Mouse (Mus musculus) heart, postnatal 14 days (tissue): Measurements from ENCODE around the gene Il19. TPM values are rescaled to one million over a fixed set of nuclear protein-coding genes. Genes with fewer than 3 reads are reported as not detected.

Source experiments
- DNase-seq, 2 experiments: peaks; one replicate each; pipeline ENCODE4 v3.0.0; 2021 to 2022
- intact Hi-C: fragments of 180-260 bp; cut with DNase I; formaldehyde crosslinking; loops from one replicate; pipeline ENCODE4 v1.15.1; 2025
- long read RNA-seq, 2 experiments: library from polyadenylated mRNA; stranded (forward); transcript quantifications; one replicate each; pipeline ENCODE4 v2.0.0; 2021
- total RNA-seq, 2 experiments: library from RNA; stranded (reverse); gene quantifications; 2 replicates each; pipeline ENCODE4 v1.2.3; 2021

The Il19 gene
- not detected for total RNA-seq
- long read RNA-seq, experiment 1, result 0 reads
- long read RNA-seq, experiment 2, result 0 reads

DNA sequence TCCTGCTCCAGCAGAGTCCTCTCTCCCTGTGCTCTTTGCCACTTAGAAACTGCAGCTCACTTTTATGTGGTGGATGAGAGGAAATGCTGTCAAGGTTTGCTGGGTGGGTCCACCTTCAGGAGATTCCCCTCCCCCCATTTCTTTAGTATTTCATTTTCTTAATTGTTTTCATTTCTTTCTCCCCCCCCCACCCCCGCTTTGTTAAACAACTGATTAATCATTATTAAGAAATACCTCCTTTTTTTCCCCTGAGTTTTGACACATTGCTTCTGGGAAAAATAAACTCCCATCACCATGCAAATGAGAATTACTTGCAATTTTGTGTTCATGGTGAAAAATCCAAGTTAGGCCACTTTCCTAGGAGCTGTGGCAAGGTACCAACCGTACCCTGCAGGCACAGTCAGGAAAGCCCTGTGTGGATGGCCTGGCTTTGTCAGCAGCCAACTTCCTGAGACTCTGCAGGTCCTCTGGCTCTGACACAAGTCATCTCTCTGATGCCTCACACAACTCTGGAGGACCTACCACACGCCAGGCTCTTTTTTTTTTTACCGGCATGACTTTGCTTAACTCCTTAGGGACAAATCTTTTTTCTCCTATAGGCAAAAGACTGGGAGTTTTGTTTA is at the start of gene Il19:
Il19 (minus strand) TSS at position 51 of the 623 bp plus-strand sequence.
- intact Hi-C loops, result no loop called here
- no peak for DNase-seq

DNA sequence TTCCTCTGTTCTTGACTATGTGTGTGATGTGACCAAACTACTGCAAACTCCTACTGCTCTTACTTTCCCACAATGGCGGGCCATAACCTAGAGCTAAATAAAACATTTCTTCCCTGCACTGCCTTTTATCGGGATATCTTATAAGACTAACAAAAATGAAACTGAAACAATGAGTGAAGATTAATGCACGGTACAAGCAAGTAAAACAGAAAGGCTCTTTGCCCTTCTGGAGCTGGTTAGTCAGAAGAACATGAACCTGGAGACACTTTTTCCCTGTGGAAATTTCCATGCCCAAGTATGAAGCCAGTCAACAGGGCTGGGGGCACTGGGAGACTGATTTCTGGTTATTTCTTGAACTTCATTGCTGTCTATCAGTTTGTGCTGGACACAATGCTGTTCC is 49.4 kb upstream of the Il19 start:
- intact Hi-C loops, result loop anchor here (5.0 to 10.0 kb wide), 2 partner anchors 63 to 125 kb away; no protein-coding TSS in a partner anchor
- DNase-seq, result no peak

DNA sequence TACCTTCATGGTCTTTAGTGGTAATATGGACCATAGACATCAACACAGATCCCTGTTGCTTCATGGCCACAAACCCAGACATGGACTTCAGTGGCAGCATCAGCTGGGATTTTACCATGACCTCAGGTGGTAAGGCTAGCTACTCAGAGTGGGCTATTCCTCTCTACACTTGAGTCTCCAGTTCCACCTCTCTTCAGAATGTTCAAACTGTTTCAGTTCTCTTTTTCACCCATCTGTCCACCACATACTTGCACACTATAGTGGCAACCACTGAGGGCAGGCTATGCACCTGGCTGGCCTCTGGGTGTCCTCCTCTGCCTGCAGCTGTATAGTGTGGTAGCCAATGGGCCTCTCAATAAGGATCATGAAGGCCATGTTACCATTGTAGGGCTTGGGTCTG is 47.5 kb upstream of the Il19 start:
- no peak for DNase-seq
- intact Hi-C loops, result loop anchor here (5.0 to 10.0 kb wide), 2 partner anchors 65 to 127 kb away; no protein-coding TSS in a partner anchor

DNA sequence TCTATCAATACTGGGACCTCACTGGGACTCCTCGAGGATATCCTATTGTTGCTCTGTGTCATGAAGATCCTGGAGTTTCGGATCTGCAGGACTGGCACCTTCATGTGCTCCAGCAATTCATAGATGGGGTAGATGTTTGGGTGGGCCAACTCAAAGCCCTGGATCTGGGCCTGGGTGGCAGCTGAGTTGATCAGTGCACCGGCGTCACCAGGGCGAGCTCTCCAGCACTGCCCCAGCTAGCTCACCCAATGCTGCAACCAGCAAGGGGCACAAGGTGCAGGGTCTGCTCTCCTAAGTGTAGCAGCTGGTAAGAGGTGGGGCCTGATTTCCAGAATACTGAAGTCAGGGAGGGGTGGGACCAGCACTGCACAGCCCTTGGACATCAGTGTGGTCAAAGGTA is 47.1 kb upstream of the Il19 start:
- no peak for DNase-seq
- intact Hi-C loops, result loop anchor here (5.0 to 10.0 kb wide), 2 partner anchors 65 to 128 kb away; no protein-coding TSS in a partner anchor

DNA sequence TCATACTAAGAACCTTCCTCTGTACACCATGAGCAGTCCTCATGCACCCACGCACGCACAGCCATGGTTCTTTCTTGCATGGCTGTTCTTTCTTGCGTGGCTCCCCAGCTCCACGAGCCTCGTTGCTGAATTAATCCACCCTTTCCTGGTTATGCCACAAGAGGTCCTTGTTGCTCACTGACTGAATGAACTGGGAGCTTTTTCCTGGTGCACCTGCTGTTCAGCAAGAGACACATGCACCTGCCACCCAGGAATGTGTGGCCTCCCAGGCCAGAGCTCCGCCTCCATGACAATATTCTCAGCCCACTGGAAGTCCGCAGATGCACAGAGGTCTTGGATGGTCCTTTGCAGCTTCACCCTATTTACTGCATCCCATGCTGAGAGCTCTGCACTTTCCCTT is 44.5 kb upstream of the Il19 start:
- DNase-seq, result no peak
- intact Hi-C loops, result loop anchor here (10.0 kb wide), 1 partner anchor 130 kb away; no protein-coding TSS in a partner anchor

DNA sequence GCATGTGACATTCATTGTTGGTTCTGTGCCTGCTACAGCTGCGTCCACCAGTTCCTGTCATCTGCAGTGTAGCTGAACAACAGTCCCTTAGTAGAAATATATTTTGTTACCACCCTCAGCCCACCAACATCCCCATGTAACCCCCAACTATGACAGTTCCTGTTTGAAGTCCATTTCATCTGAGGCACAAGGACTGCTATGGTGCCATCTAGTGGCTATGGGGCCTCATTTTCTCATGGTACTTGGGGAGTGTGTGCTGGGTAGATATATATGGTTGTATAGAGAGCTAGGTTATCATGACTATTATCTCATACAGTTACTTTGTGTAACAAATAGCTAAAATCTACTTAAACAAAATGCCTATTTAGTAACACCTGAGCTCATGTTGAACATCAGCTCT is 39.5 kb upstream of the Il19 start:
- intact Hi-C loops, result loop anchor here (1.0 kb wide), 1 partner anchor 102 kb away; no protein-coding TSS in a partner anchor
- DNase-seq, result peak; percentile 23 to 63

DNA sequence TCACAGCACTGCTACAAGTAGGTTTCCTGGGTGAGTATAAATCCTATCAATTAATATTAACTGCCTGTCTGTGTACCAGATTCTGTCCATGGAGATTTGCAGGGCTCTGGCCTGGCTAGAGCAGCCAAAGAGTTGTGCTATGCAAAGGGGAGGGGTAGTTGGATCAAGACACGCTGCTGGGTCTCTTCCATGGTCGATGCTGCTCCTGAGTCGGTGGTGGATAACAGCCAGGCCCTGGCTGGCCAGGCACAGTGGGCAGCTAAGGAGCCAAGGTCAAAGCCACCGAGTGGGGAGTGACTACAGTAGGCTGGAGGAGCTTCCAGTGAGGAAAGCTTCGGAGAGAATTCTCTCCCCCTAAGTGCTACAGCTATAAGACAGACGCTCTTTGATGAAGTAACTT is 24.0 kb upstream of the Il19 start:
- peak; percentile 27 to 40 for DNase-seq
- intact Hi-C loops, result no loop called here

DNA sequence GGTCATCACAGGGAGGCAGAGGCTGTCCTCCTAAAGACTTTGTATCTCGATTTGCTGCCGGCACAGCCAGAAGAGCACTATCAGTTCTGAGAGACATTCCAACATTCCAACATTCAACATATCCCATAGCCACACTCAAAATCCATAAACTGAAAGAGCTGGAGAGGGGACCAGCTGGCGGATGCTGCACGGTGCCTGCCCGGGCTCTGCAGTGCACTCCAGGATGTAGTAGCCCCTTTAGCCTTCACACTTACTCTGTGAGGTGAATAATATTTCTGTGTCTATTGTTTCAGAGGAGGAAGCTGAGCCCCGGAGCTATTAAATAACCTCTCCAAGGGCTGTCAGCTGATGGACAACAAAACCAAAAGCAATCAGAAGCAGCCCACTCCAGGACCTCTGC is 7.0 kb upstream of the Il19 start:
- DNase-seq, result no peak
- intact Hi-C loops, result no loop called here

DNA sequence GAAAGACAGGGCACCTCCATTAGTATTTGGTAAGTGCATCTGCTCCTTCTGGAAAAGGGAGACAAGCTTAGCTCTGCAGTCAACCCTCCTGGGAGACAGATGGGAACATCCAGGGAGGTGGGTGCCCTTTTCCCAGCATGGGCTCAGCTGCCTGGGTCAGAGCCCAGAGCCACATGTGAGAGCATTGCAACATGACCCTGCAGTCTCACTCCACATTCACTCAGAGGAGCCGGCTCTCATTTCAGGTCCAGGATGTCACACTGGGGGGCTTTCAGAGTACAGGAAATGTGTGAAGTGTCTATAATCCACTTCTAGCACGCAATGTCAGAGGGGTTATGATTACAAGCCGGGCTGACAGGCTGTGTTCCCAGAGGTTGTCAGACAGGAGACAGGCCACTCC is 1.9 kb upstream of the Il19 start:
- intact Hi-C loops, result no loop called here
- DNase-seq, result no peak

DNA sequence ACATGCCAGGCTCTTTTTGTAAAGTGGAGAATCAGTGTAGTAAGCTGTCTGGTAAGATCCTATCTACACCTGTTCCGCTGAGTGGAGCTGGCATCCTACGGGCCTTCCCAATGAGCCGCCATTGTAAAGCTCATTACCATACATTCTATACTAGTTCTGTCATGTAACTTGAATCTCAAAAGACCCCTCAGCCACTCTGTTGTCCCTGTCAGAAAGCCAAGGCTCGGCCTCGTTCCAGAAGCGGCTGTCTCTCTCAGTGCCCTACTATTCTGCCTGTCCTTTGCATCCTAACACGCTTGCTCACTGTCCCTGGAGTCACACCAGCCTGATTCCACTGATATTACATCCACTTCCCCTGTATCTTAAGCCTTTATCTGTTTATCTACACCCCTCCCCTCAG is 1.7 kb downstream of the Il19 start:
- DNase-seq, result no peak
- intact Hi-C loops, result no loop called here

DNA sequence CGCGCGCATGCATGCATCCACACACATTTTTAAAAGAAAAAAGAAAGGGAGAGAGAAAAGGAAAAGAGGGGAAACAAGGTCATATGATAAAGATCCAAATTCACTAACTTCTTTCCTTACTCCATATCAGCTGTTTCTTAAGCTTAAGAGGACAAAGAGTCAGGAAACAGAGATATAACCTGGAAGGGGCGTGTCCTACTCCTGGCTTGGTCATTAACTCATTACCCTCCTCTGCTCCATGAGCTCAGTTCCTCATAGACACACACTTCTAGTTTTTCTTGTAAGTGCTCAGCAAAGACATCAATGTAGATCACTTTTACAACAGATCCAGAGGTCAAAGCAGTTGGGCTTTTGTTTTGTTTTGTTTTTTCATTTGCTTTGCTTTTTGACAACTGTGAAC is 2.7 kb downstream of the Il19 start:
- intact Hi-C loops, result no loop called here
- no peak for DNase-seq

DNA sequence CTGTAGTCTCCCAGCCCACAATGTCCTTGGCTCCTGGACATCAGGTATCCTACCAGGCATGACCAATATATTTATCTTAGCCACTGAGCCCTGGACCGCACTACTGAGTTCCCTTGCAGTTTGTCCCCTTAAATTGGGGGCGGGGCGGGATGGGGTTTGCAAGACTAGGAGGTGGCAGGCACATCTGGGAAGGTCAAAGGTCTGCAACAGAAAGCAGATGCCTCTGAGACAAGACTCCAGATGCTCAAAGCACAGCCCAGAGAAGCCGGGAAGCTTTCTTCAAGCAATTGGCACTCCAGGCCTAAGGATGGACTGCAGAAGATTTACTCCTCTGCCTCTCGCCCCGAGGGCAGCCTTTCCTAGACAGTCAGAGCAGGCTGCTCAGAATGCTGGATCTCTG is 3.6 kb downstream of the Il19 start:
- no peak for DNase-seq
- intact Hi-C loops, result no loop called here

DNA sequence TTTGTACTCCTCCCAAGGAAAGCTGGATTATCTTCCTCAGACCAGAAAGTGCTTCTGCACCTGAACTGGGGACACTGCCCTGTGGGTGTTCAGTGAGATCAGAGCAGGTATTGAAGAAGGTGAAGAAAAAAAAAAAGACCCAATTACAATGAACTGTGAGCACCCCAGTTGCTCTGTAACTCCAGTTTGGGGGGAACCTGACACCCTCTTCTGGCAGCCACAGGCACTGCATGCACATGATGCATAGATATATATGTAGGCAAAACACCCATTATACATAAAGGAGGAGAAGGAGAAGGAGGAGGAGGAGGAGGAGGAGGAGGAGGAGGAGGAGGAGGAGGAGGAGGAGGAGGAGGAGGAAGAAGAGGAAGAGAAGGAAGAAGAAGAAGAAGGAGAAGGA is 13.4 kb downstream of the Il19 start:
- DNase-seq, result no peak
- intact Hi-C loops, result no loop called here

DNA sequence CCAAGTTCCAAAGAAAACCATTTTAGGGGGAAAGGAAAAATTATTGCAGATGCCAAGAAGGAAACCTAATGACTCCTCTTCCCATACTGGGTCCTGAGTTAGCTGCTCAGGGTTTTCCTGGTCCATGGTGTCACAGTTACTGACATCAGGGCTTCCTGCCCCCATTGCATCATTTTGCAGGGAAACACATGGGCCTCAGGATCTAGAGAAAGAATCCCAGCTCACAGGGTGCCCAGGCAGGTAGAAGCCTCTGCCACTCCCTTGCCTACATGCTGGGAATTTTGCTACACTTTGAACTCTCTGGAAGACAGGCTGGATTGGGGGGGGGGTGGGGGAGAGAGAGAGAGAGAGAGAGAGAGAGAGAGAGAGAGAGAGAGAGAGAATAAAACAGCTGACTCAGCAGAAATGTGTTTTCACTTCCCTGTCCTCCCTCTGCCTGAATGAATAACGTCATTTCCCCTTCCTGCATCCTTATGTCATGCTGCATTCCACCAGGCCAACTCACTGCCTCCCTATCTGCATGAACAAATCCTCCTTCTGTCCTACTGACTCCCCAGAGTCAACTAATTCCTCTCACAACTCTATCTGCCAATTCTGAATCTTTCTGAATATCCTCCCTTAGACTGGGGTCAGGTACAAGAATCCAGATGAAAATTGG is 21.5 kb downstream of the Il19 start:
- intact Hi-C loops, result no loop called here
- DNase-seq, result no peak

DNA sequence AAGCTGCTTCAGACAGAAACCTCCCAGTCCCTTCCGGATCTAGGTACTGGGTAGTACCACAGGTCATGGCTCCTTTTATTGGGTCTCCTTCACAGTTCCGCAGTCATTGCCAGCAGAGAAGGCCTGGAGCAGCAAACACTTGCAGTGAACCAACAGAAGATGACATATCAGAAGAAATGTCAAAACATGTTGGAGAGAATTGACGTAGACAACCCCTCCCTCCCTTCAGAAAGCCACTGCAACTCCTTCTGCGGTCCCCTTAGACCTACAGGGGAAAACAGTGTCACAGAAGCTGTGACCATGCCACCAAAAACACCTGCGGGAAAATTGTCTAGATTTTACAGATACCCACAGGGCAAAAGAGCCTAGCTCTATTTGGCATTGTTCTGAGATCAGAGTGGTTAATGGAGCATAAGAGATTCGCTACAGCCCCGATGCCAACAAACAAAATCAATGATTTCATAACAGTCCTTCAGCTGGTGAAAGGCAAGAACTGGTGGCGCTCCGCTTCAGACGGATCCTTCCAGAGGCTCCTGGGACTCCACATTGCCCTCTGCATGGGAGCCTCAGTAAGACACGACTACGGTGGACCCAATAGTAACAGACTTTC is 28.4 kb downstream of the Il19 start, which contains the start of gene Il20:
Il20 (minus strand) TSS at position 51 of the 610 bp plus-strand sequence.
- DNase-seq, result no peak
- intact Hi-C loops, result no loop called here

DNA sequence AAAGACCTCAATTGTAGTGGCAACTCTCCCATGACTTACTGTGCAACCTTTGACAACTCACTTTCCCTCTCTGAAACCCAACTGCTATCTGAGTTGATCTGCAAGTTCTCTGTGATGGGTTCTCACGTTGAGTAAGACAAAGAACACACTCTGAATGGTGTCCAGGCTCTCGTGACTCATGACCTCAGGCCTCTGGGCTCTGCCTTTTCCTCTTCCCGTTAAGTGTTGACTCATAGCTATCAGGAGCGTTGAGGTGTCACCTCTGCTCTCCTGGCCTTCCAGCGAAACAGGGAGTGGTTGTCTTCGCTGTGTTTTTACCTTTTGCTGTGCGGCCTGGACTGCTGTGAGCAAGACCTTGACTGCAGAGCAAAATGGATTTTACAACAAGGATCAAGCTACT is 37.4 kb downstream of the Il19 start:
- intact Hi-C loops, result no loop called here

DNA sequence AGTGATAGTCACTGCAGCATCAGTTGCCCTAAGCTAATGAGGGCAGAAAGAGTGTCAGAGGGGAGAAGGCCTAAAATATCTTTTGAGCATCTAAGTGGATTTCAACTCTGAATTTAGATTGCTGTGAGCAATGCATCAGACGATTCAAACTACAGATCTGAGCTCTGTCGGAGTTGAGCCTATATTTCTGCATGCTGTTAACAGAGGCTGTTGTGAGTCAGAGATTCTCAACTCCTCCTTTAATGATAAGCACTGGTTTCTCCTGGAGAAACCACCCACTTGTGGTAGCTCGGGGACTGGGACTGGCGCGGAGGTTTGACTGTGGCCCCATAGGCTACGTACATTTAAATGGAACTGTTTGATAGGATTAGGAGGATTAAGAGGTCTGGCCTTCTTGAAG is 45.4 kb downstream of the Il19 start:
- intact Hi-C loops, result no loop called here

More for the DNA sequence above, 37.4 kb downstream of the Il19 start:
- DNase-seq, result no peak

DNA sequence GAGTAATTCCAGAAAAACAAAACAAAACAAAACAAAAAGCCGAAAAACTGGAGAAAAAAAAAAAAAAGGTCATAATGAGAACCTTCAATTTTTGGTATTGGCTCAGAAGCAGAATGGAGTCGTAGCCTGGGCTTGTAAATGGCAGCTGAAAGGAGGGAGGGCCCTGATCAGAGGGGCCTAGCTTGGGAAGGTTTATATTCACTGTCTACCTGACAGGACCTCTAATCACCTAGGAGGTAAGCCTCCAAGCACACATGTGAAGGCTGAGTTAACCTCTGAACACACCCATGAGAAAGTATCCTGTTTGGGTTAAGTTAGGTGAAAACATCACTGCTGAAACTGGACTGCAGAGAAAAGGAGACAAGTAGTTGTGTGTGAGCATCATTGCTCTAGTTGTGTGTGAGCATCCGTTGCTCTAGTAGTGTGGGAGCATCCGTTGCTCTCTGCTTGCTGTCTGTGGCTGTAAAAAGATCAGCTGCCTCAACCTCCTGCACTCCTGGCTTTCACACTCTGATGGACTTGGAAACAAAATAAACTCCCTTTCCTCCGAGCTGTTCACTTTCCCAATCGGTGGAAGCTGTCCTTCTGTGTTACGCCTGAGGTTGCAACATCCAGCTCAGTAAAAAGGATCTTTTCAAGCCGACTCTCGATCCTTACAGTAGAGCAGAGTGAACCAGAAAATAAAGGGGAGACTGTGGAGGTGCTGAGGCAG is 46.4 kb downstream of the Il19 start:
- intact Hi-C loops, result no loop called here
- DNase-seq, result no peak

More for the DNA sequence above, 45.4 kb downstream of the Il19 start:
- DNase-seq, result no peak

DNA sequence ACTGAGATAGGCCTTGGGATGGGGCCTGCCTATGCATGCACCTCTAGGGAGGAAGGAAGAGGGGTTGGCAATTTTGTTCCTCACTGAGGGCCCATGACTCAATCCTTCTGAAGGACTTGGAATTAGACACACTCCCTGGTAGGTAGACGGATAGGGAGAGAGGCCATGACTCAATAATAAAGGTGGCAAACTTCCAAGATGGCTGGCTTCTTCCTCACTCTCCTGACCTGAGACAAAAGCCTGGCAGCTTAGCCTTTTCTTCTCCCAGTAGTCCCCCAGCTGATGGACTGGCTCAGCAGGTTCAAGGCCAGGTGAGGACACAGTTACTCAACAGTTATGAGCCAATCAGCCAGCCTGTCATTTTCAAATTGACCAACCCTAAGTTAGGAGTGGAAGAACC is 47.5 kb downstream of the Il19 start:
- intact Hi-C loops, result no loop called here
- DNase-seq, result no peak

DNA sequence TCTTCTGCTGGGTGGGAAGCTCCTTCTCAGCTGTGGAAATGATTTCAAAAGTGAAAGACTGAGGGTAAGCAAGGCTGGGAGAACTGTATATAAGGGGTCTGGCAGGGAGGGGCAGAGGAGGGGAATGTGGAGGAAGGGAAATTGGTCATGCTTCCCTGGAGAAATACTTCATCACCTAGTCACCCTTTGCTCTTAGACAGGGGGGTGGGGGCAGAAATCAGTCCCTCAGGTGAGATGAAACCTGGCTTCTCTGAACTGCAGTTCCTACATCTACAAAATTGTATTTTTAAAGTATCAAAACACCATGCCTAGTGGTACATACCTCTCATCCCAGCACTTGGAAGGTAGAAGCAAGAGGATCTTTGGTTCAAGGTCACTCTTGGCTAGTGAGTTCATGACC is 52.6 kb downstream of the Il19 start, which contains the start of gene Il24:
Il24 (minus strand) TSS at position 101 of the 400 bp plus-strand sequence.
- no peak for DNase-seq
- intact Hi-C loops, result no loop called here

DNA sequence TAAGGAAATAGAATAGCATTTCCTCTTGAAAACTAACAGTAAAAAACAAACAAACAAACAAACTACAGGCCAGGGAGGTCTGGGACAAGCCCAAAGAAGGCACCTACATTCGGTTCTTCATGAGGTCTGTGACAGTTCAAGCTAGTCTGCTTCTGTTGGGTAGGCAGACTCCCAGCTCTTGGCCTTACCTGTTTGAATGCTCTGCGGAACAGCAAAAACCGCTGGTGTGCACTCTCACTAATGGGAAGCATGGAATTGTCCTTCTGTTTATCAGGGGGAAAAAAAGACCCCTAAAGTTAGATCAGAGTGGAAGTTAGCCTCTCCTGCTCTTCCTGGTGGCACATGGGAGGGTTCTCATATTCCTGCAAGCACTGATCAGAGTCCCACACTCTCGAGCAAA is 56.8 kb downstream of the Il19 start:
- intact Hi-C loops, result no loop called here
- no peak for DNase-seq
